Mouse (Mus musculus): Measurements from ENCODE around the gene Kpna1. TPM values are rescaled to one million over a fixed set of nuclear protein-coding genes. Genes with fewer than 3 reads are reported as not detected.
"Not testable (repeated sequence)": the region's sequence is repeated elsewhere in the genome, so short reads cannot be mapped to it uniquely, and the experiment has no call there.

Gene Kpna1
- total and polyA plus RNA-seq, 3 experiments: 24.5 to 34.9 TPM; not detected in 1

DNA sequence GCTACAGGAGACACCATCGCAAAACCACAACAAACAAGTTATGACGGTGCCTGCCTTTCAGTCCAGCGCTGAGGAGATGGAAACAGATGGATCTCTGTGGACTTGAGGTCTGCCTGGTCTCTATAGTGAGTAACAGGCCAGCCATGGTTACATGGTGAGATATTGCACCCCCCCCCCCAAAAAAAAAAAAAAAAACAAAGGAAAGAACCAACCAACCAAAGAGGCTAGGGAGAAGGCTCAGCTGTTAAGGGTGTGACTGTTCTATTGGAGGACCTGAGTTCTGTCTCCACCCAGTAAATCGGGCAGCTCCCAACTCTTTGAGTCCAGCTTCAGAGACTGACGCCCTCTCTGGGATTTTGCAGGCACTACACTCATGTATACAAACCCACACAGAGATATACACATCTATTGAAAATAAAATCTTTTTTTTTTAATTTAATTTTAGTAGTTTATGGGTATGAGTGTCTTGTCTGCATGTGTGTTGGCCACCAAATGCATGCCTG is 25.9 kb upstream of the Kpna1 start:
- Histone ChIP-seq H3K36me3 (ENCODE audit: control insufficient read depth in 1 of 2, insufficient read depth in 2 of 2, low read length in 2 of 2) (no peaks in the 10 kb centered on the region; a peak in 2 of 4 replicates), H3K9ac (ENCODE audit: control insufficient read depth, low read depth, low read length, poor library complexity, severe bottlenecking) (no peak overlapping the region), H3K27ac (ENCODE audit: control insufficient read depth, low read depth, low read length) (no peak overlapping the region), H3K4me3 (ENCODE audit: control insufficient read depth in 1 of 2, insufficient read depth in 1 of 2, low read depth in 2 of 2, low read length in 2 of 2) (no peak overlapping the region), H3K4me1 (ENCODE audit: control insufficient read depth in 1 of 2, insufficient read depth in 2 of 2, low read length in 2 of 2) (no peaks in the 10 kb centered on the region; a peak in 1 of 4 replicates), H3K79me2 (ENCODE audit: control insufficient read depth, insufficient read depth, low read length, poor library complexity) (no peaks in the 10 kb centered on the region), H3K27me3 (ENCODE audit: control insufficient read depth in 1 of 2, insufficient read depth in 2 of 2, low read length in 2 of 2) (no peaks in the 10 kb centered on the region), H3K9me3 (replicated peaks; ENCODE audit: insufficient read depth, low read length) (no peaks in the 10 kb centered on the region)
- peak; percentile 37 for DNase-seq (ENCODE audit: low read depth, low spot score)
- TF ChIP-seq CHD1 (IDR thresholded peaks at IDR 0.05; ENCODE audit: low read depth, low read length) (no peak), ZNF384 (IDR thresholded peaks at IDR 0.05; ENCODE audit: low read depth, low read length) (peak; percentile 35; the same call in 1 of the 2 replicates)

DNA sequence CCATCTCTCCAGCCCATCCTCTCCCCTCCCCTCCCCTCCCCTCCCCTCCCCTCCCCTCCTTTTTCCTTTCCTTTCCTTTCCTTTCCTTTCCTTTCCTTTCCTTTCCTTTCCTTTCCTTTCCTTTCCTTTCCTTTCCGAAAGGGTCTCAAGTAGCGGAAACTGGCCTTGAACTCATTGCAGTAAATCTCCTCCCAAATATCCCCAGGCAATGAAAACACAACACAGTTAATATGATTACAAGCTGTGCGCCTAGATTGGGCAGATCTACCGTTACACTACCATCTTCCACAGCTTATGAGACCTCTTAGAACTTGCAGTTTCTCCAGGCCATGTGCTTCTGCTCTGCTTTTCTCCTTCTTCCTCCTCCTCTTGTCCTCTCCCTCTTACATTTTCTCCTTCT is 12.6 kb upstream of the Kpna1 start:
- not testable (repeated sequence) for H3K4me3 ChIP-seq (ENCODE audit: control insufficient read depth in 1 of 2, insufficient read depth in 1 of 2, low read depth in 2 of 2, low read length in 2 of 2); H3K9me3 ChIP-seq (replicated peaks; ENCODE audit: insufficient read depth, low read length); DNase-seq (ENCODE audit: low read depth, low spot score); H3K4me1 ChIP-seq (ENCODE audit: control insufficient read depth in 1 of 2, insufficient read depth in 2 of 2, low read length in 2 of 2); H3K9ac ChIP-seq (ENCODE audit: control insufficient read depth, low read depth, low read length, poor library complexity, severe bottlenecking); H3K79me2 ChIP-seq (ENCODE audit: control insufficient read depth, insufficient read depth, low read length, poor library complexity); H3K27me3 ChIP-seq (ENCODE audit: control insufficient read depth in 1 of 2, insufficient read depth in 2 of 2, low read length in 2 of 2); H3K27ac ChIP-seq (ENCODE audit: control insufficient read depth, low read depth, low read length); H3K36me3 ChIP-seq (ENCODE audit: control insufficient read depth in 1 of 2, insufficient read depth in 2 of 2, low read length in 2 of 2)

DNA sequence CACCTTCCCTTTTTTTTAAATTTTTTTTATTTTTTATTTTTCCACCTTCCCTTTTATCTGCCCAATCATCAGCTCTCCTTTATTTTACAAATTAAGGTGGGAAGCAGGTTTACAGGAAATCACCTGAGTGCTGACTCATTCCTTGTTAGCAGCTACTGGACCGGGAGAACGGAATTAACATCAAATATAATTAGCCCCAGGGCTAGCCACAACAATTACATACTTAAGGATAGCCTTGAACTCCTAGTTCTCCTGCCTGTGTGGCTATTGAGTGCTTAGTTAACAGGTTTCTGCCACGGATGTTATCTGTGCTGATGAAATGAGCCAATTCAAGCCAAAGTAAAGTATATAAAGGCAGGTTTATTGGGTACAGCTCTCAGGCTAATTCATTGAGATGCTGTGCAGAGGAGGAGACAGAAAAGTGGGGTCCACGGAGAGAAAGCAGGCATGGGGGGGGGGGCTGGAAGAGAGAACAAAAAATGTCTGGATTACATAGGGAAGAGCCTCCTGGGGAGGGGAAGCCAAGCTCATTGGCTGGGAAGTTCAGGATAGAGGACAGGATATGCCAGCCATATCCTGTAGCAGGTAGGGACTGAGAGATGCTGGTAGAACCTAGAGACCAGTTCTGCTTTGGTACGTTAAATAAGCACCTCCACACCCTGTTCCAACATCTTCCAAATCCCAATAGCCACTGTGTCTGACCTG is 12.0 kb upstream of the Kpna1 start:
- H3K9me3 ChIP-seq (replicated peaks; ENCODE audit: insufficient read depth, low read length): no peaks in the 10 kb centered on the region
- no peaks in the 10 kb centered on the region for H3K4me1 ChIP-seq (ENCODE audit: control insufficient read depth in 1 of 2, insufficient read depth in 2 of 2, low read length in 2 of 2)
- H3K27me3 ChIP-seq (ENCODE audit: control insufficient read depth in 1 of 2, insufficient read depth in 2 of 2, low read length in 2 of 2): no peaks in the 10 kb centered on the region
- no peaks in the 10 kb centered on the region for H3K79me2 ChIP-seq (ENCODE audit: control insufficient read depth, insufficient read depth, low read length, poor library complexity)
- no peak for DNase-seq (ENCODE audit: low read depth, low spot score)
- H3K9ac ChIP-seq (ENCODE audit: control insufficient read depth, low read depth, low read length, poor library complexity, severe bottlenecking): no peak overlapping the region
- peaks cover 0 to 2% of the 10 kb centered on the region in 2 experiments; a peak in 2 of 4 replicates for H3K36me3 ChIP-seq (ENCODE audit: control insufficient read depth in 1 of 2, insufficient read depth in 2 of 2, low read length in 2 of 2)
- no peak overlapping the region for H3K4me3 ChIP-seq (ENCODE audit: control insufficient read depth in 1 of 2, insufficient read depth in 1 of 2, low read depth in 2 of 2, low read length in 2 of 2)
- TF ChIP-seq BHLHE40 (IDR thresholded peaks at IDR 0.05; ENCODE audit: borderline replicate concordance, low read depth, low read length) (no peak), ZKSCAN1 (IDR thresholded peaks at IDR 0.05; ENCODE audit: low read depth, low read length) (no peak), GATA1 (IDR thresholded peaks at IDR 0.05; ENCODE audit: low read depth, low read length) (no peak), EP300 (IDR thresholded peaks at IDR 0.05; ENCODE audit: low read depth in 1 of 2, low read length in 2 of 2) (no peak), HCFC1 (IDR thresholded peaks at IDR 0.05; ENCODE audit: low read depth, low read length) (no peak), MAFK (IDR thresholded peaks at IDR 0.05; ENCODE audit: borderline replicate concordance, low read depth, low read length) (no peak), USF2 (IDR thresholded peaks at IDR 0.05; ENCODE audit: borderline replicate concordance in 1 of 2, insufficient read depth in 1 of 2, low read depth in 1 of 2, low read length in 2 of 2) (no peak), NELFE (IDR thresholded peaks at IDR 0.05; ENCODE audit: low read depth, low read length) (no peak), ELF1 (IDR thresholded peaks at IDR 0.05; ENCODE audit: low read depth, low read length) (no peak), ZC3H11A (IDR thresholded peaks at IDR 0.05; ENCODE audit: low read depth, low read length) (no peak), MYB (IDR thresholded peaks at IDR 0.05; ENCODE audit: low read depth, low read length) (no peak)
- H3K27ac ChIP-seq (ENCODE audit: control insufficient read depth, low read depth, low read length): no peak overlapping the region
